Mouse (Mus musculus) intestine, embryonic 14.5 days (tissue): ENCODE measurements around the gene Clp1. TPM values are rescaled to one million over a fixed set of nuclear protein-coding genes. Genes with fewer than 3 reads are reported as not detected.

ENCODE experiments used
- ATAC-seq: fragments of 200-750 bp; cut with Nextera tagmentation; replicated peaks from 2 replicates; pipeline ENCODE4 v1.8.0; 2017; ENCODE audit warnings: low read depth, moderate number of reproducible peaks, moderate TSS enrichment, moderate library complexity; ENCODE audit not compliant: low FRiP score, low TSS enrichment
- DNase-seq: peaks from one replicate; pipeline ENCODE4 v3.0.0-alpha.2; 2018; ENCODE audit warnings: low spot score
- H3K27ac ChIP-seq: fragments of 300-500 bp; sonication (generic); 2 replicates; pipeline ENCODE4 v1.5.1; 2014; ENCODE audit warnings: low read depth, mild to moderate bottlenecking, control low read depth
- H3K27me3 ChIP-seq: fragments of 300-500 bp; sonication (generic); replicated peaks from 2 replicates; pipeline ENCODE4 v1.6.1; 2014; ENCODE audit warnings: low read length, control low read depth; ENCODE audit not compliant: control insufficient read depth, insufficient read depth
- H3K36me3 ChIP-seq: fragments of 300-500 bp; sonication (generic); 2 replicates; pipeline ENCODE4 v1.6.1; 2014; ENCODE audit warnings: low read length, control low read depth; ENCODE audit not compliant: control insufficient read depth, insufficient read depth
- H3K4me1 ChIP-seq: fragments of 300-500 bp; sonication (generic); replicated peaks from 2 replicates; pipeline ENCODE4 v1.6.1; 2014; ENCODE audit warnings: low read length, control low read depth, mixed read lengths; ENCODE audit not compliant: control insufficient read depth, insufficient read depth
- H3K4me2 ChIP-seq: fragments of 300-500 bp; sonication (generic); 2 replicates; pipeline ENCODE4 v1.6.1; 2014; ENCODE audit warnings: low read length
- H3K4me3 ChIP-seq: fragments of 300-500 bp; sonication (generic); 2 replicates; pipeline ENCODE4 v1.5.1; 2014; ENCODE audit warnings: low read depth, low read length, control low read depth, mixed read lengths
- H3K9ac ChIP-seq: fragments of 300-500 bp; sonication (generic); 2 replicates; pipeline ENCODE4 v1.6.1; 2014; ENCODE audit warnings: mild to moderate bottlenecking, low read length
- H3K9me3 ChIP-seq: fragments of 300-500 bp; sonication (generic); 2 replicates; pipeline ENCODE4 v1.6.1; 2016; ENCODE audit warnings: low read length, control low read depth; ENCODE audit not compliant: control insufficient read depth
- WGBS: fragments of 180-500 bp; shearing (Covaris S2); extraction: QIAGEN DNeasy Blood & Tissue Kit; methylation state at CpG from one replicate; pipeline ENCODE4 v1.1.7; 2014; 5-methylcytosine and 5-hydroxymethylcytosine counted together
- polyA plus RNA-seq: library from polyadenylated mRNA; unstranded; fragments of >200 nt; fragmentation: Nextera tagmentation; extraction: Ambion mirVana; gene quantifications from 2 replicates; pipeline ENCODE4 v1.2.1, GENCODE M21; 2014

Gene Clp1
- polyA plus RNA-seq, 1 experiment from 2014 or later, result 25.7 TPM

- Histone ChIP-seq H3K27ac (peak overlapping the region; percentile 100), H3K27me3 (no peaks in the 10 kb centered on the region), H3K4me2 (peak overlapping the region; percentile 93), H3K4me3 (peak overlapping the region; percentile 97), H3K9me3 (no peaks in the 10 kb centered on the region), H3K9ac (peak overlapping the region; percentile 100), H3K4me1 (peaks cover 37% of the 10 kb centered on the region), H3K36me3 (peaks cover 14% of the 10 kb centered on the region)
- peak; percentile 48 for ATAC-seq
- peak; percentile 85 for DNase-seq
- WGBS, result under 1% methylated on average over 23 of the region's 26 CpGs
Observed at GRCm38 (mm10) chr2:84742451-84743283, 15.5 kb upstream of the Clp1 start.

GRCm38 (mm10) chr2:84741841-84742450 lies 14.8 kb upstream of the Clp1 start:
- 0% methylated on average over 5 of the region's 5 CpGs for WGBS

GRCm38 (mm10) chr2:84740608-84741333 lies 13.6 kb upstream of the Clp1 start:
- peak overlapping the region; percentile 100; the same call in 1 of the 2 replicates for H3K27ac ChIP-seq
- peaks cover 56% of the 10 kb centered on the region for H3K4me1 ChIP-seq
- 73% methylated on average over 15 of the region's 15 CpGs for WGBS
- peak overlapping the region; percentile 97 for H3K4me3 ChIP-seq
- no peak for ATAC-seq
- no peaks in the 10 kb centered on the region for H3K9me3 ChIP-seq
- H3K36me3 ChIP-seq, result peaks cover 14% of the 10 kb centered on the region
- DNase-seq, result peak; percentile 52
- no peak overlapping the region for H3K9ac ChIP-seq
- 0 out of 2 replicates have a peak, but pooled peaks cover 2% of the 10 kb centered on the region for H3K27me3 ChIP-seq
- peak overlapping the region; percentile 93 for H3K4me2 ChIP-seq

More at GRCm38 (mm10) chr2:84741841-84742450, 14.8 kb upstream of the Clp1 start:
- ATAC-seq (no peak), DNase-seq (peak; percentile 52)
- Histone ChIP-seq H3K4me2 (peak overlapping the region; percentile 93), H3K9ac (peak overlapping the region; percentile 100), H3K4me1 (peaks cover 44% of the 10 kb centered on the region), H3K27me3 (no peaks in the 10 kb centered on the region), H3K4me3 (peak overlapping the region; percentile 97), H3K27ac (peak overlapping the region; percentile 100), H3K9me3 (no peaks in the 10 kb centered on the region), H3K36me3 (peaks cover 14% of the 10 kb centered on the region)

GRCm38 (mm10) chr2:84738271-84738911 lies 11.2 kb upstream of the Clp1 start:
- 2% methylated on average over 12 of the region's 12 CpGs for WGBS
- Histone ChIP-seq H3K4me3 (peak overlapping the region; percentile 16), H3K4me2 (peak overlapping the region; percentile 62), H3K27me3 (0 out of 2 replicates have a peak, but pooled peaks cover 4% of the 10 kb centered on the region), H3K27ac (peak overlapping the region; percentile 43), H3K9ac (no peak overlapping the region), H3K4me1 (peaks cover 63% of the 10 kb centered on the region), H3K9me3 (no peaks in the 10 kb centered on the region), H3K36me3 (peaks cover 14% of the 10 kb centered on the region)
- DNase-seq, result peak; percentile 78
- peak; percentile 32 for ATAC-seq

GRCm38 (mm10) chr2:84737451-84737925 lies 10.3 kb upstream of the Clp1 start:
- peaks cover 64% of the 10 kb centered on the region for H3K4me1 ChIP-seq
- H3K36me3 ChIP-seq, result peaks cover 14% of the 10 kb centered on the region
- peak; percentile 60 for DNase-seq
- no peak overlapping the region for H3K4me3 ChIP-seq
- peak overlapping the region; percentile 62 for H3K4me2 ChIP-seq
- WGBS, result 3% methylated on average over 8 of the region's 8 CpGs
- H3K9me3 ChIP-seq, result no peaks in the 10 kb centered on the region
- peak; percentile 29 for ATAC-seq
- H3K27ac ChIP-seq, result peak overlapping the region; percentile 36
- H3K9ac ChIP-seq, result no peak overlapping the region
- H3K27me3 ChIP-seq, result 0 out of 2 replicates have a peak, but pooled peaks cover 4% of the 10 kb centered on the region

GRCm38 (mm10) chr2:84736312-84737161 lies 9.4 kb upstream of the Clp1 start:
- ATAC-seq, result 0 out of 2 replicates have a peak, but pooled peaks have one; percentile 9
- 4% methylated on average over 27 of the region's 27 CpGs for WGBS
- H3K27ac ChIP-seq, result peak overlapping the region; percentile 36; the same call in 1 of the 2 replicates

GRCm38 (mm10) chr2:84735346-84735920 lies 8.3 kb upstream of the Clp1 start:
- Histone ChIP-seq H3K9ac (peak overlapping the region; percentile 42), H3K4me1 (peaks cover 48% of the 10 kb centered on the region), H3K27ac (0 out of 2 replicates have a peak overlapping the region, but pooled peaks have one; percentile 2), H3K9me3 (no peaks in the 10 kb centered on the region), H3K36me3 (peaks cover 2% of the 10 kb centered on the region; the same call in 1 of the 2 replicates), H3K4me2 (peak overlapping the region; percentile 62), H3K27me3 (0 out of 2 replicates have a peak, but pooled peaks cover 4% of the 10 kb centered on the region), H3K4me3 (peak overlapping the region; percentile 35; the same call in 1 of the 2 replicates)
- 11% methylated on average over 7 of the region's 7 CpGs for WGBS
- DNase-seq (peak; percentile 58), ATAC-seq (no peak)

More at GRCm38 (mm10) chr2:84736312-84737161, 9.4 kb upstream of the Clp1 start:
- H3K9me3 ChIP-seq, result no peaks in the 10 kb centered on the region
- H3K9ac ChIP-seq, result no peak overlapping the region; the same call in 1 of the 2 replicates
- 0 out of 2 replicates have a peak, but pooled peaks cover 4% of the 10 kb centered on the region for H3K27me3 ChIP-seq
- peaks cover 56% of the 10 kb centered on the region for H3K4me1 ChIP-seq
- H3K4me2 ChIP-seq, result peak overlapping the region; percentile 62
- peaks cover 13% of the 10 kb centered on the region for H3K36me3 ChIP-seq
- H3K4me3 ChIP-seq, result 0 out of 2 replicates have a peak overlapping the region, but pooled peaks have one; percentile 4
- peak; percentile 57 for DNase-seq
